Mouse (Mus musculus): ENCODE measurements around the gene Olfr961.

DNA sequence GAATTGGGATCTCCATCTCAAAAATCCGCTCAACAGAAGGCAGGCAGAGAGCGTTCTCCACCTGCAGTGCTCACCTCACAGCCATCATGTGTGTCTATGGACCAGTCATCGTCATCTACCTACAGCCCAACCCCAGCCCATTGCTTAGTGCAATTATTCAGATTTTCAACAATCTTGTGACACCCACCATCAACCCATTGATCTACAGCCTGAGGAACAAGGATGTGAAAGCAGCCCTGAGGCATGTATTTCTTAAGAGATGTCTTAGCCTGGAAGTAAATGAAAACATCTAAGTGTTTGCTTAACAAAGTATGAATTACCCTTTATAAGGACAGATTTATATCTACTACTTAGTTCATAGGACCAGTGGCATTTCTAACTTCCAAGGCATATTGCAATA lies 21.1 kb upstream of the Olfr961 start:
- TF ChIP-seq CTCF (conservative IDR thresholded peaks at IDR 0.05 in 1 of 2, IDR thresholded peaks at IDR 0.05 in 1 of 2; ENCODE audit: low read depth in 2 of 2, low read length in 2 of 2) (no peak), SIN3A (IDR thresholded peaks at IDR 0.05; ENCODE audit: low read length) (no peak), ZKSCAN1 (IDR thresholded peaks at IDR 0.05; ENCODE audit: borderline replicate concordance, low read depth, low read length) (no peak), POLR2A (IDR thresholded peaks at IDR 0.05; ENCODE audit: low read depth, low read length) (no peak), MAZ (IDR thresholded peaks at IDR 0.05; ENCODE audit: low read depth, low read length) (no peak), RAD21 (IDR thresholded peaks at IDR 0.05; ENCODE audit: low read depth, low read length) (no peak), ZNF384 (IDR thresholded peaks at IDR 0.05; ENCODE audit: low read depth, low read length) (no peak), GABPA (IDR thresholded peaks at IDR 0.05; ENCODE audit: insufficient replicate concordance, low read depth, low read length) (no peak), TCF12 (IDR thresholded peaks at IDR 0.05; ENCODE audit: low read depth, low read length) (no peak), E2F4 (IDR thresholded peaks at IDR 0.05; ENCODE audit: insufficient replicate concordance, low read depth, low read length) (no peak), ELF1 (IDR thresholded peaks at IDR 0.05; ENCODE audit: low read depth, low read length) (no peak), EP300 (IDR thresholded peaks at IDR 0.05; ENCODE audit: low read length) (no peak), BHLHE40 (IDR thresholded peaks at IDR 0.05; ENCODE audit: low read depth, low read length) (no peak)
